Mouse (Mus musculus) G1E (cell line): ENCODE measurements at regions not wholly inside any gene's neighbourhood (a gene's known extent, or its start where the extent isn't known, plus 50 kb on each side); places are given as distances from the start of the nearest gene placed in this dataset.
"Not testable (repeated sequence)": the region's sequence is repeated elsewhere in the genome, so short reads cannot be mapped to it uniquely, and the experiment has no call there.

Experiments used
- ATAC-seq: 2 replicates; pipeline ENCODE4 v1.8.0; 2016; ENCODE audit warnings: mild to moderate bottlenecking; ENCODE audit not compliant: insufficient number of reproducible peaks, poor library complexity, low FRiP score, severe bottlenecking; ENCODE audit errors: extremely low read depth
- DNase-seq: peaks from one replicate; pipeline ENCODE4 v3.0.0; 2012; ENCODE audit warnings: low spot score
- H3K27me3 ChIP-seq: 2 replicates; pipeline ENCODE4 v1.6.1; 2012; ENCODE audit warnings: mild to moderate bottlenecking, low read length, inconsistent platforms; ENCODE audit not compliant: insufficient read depth
- H3K36me3 ChIP-seq: replicated peaks from 2 replicates; pipeline ENCODE3; 2012; ENCODE audit warnings: mild to moderate bottlenecking, inconsistent platforms
- H3K4me1 ChIP-seq: 2 replicates; pipeline ENCODE4 v1.6.1; 2012; ENCODE audit warnings: low read depth, low read length, inconsistent platforms, mixed read lengths; ENCODE audit not compliant: insufficient read depth
- H3K4me3 ChIP-seq: 2 replicates; pipeline ENCODE4 v1.5.1; 2012; ENCODE audit warnings: low read depth, mild to moderate bottlenecking, inconsistent platforms, low read length, moderate library complexity, mixed read lengths
- H3K9me3 ChIP-seq: replicated peaks from 2 replicates; pipeline ENCODE4 v1.6.1; 2012; ENCODE audit warnings: inconsistent platforms
- CTCF ChIP-seq: IDR thresholded peaks from 2 replicates; pipeline ENCODE4 v1.5.1; 2012; ENCODE audit warnings: low read depth, low read length, inconsistent platforms, mixed read lengths
- GATA1 ChIP-seq: IDR thresholded peaks from 2 replicates; pipeline ENCODE4 v1.6.1; 2012; ENCODE audit warnings: borderline replicate concordance, low read length, inconsistent platforms, mixed read lengths
- GATA2 ChIP-seq: IDR thresholded peaks from 2 replicates; pipeline ENCODE4 v1.6.1; 2012; ENCODE audit warnings: low read depth, low read length, inconsistent platforms, borderline replicate concordance
- POLR2AphosphoS5 ChIP-seq: IDR thresholded peaks from 2 replicates; pipeline ENCODE4 v1.6.1; 2012; ENCODE audit warnings: low read depth, low read length, inconsistent platforms; ENCODE audit not compliant: insufficient replicate concordance
- TAL1 ChIP-seq: conservative IDR thresholded peaks from 2 replicates; pipeline ENCODE4 v1.6.1; 2012; ENCODE audit warnings: low read depth, low read length, inconsistent platforms, mixed read lengths

GRCm38 (mm10) chr2:166290826-166291225 lies 135.4 kb upstream of the Sulf2 start:
- DNase-seq (no peak), ATAC-seq (no peak)
- Histone ChIP-seq H3K4me1 (no peaks in the 10 kb centered on the region), H3K27me3 (no peaks in the 10 kb centered on the region), H3K4me3 (0 out of 2 replicates have a peak overlapping the region, but pooled peaks have one; percentile 11), H3K9me3 (peaks cover 77% of the 10 kb centered on the region), H3K36me3 (no peaks in the 10 kb centered on the region)
- TF ChIP-seq CTCF (no peak), GATA2 (no peak)

GRCm38 (mm10) chr2:166289198-166289597 lies 133.7 kb upstream of the Sulf2 start:
- peaks cover 77% of the 10 kb centered on the region for H3K9me3 ChIP-seq
- H3K4me3 ChIP-seq: no peak overlapping the region
- TF ChIP-seq CTCF: no peak
- no peak for TF ChIP-seq GATA2
- TF ChIP-seq GATA1: no peak
- no peak for TF ChIP-seq POLR2AphosphoS5
- TF ChIP-seq TAL1: no peak
- H3K36me3 ChIP-seq: no peaks in the 10 kb centered on the region
- DNase-seq (no peak), ATAC-seq (no peak)
- H3K4me1 ChIP-seq: no peaks in the 10 kb centered on the region
- H3K27me3 ChIP-seq: no peaks in the 10 kb centered on the region

GRCm38 (mm10) chr2:166281137-166281536 lies 125.7 kb upstream of the Sulf2 start:
- not testable (repeated sequence) for H3K4me3 ChIP-seq, DNase-seq, H3K36me3 ChIP-seq, H3K27me3 ChIP-seq, H3K4me1 ChIP-seq, ATAC-seq
- H3K9me3 ChIP-seq: peaks cover 76% of the 10 kb centered on the region

- TF ChIP-seq GATA2: no peak
- no peak for TF ChIP-seq GATA1
- no peak for TF ChIP-seq TAL1
- TF ChIP-seq POLR2AphosphoS5: no peak
- TF ChIP-seq CTCF: no peak
- DNase-seq (no peak), ATAC-seq (no peak)
- peaks cover 72% of the 10 kb centered on the region for H3K9me3 ChIP-seq
- no peaks in the 10 kb centered on the region for H3K36me3 ChIP-seq
- no peaks in the 10 kb centered on the region for H3K27me3 ChIP-seq
- no peak overlapping the region for H3K4me3 ChIP-seq
- H3K4me1 ChIP-seq: no peaks in the 10 kb centered on the region
Observed at GRCm38 (mm10) chr2:166280651-166281127, 125.2 kb upstream of the Sulf2 start.

- no peak overlapping the region for H3K4me3 ChIP-seq
- H3K9me3 ChIP-seq: peaks cover 76% of the 10 kb centered on the region
- TF ChIP-seq GATA2 (no peak), CTCF (no peak), TAL1 (no peak), GATA1 (no peak), POLR2AphosphoS5 (no peak)
- no peaks in the 10 kb centered on the region for H3K27me3 ChIP-seq
- H3K4me1 ChIP-seq: no peaks in the 10 kb centered on the region
- ATAC-seq (no peak), DNase-seq (no peak)
- H3K36me3 ChIP-seq: no peaks in the 10 kb centered on the region
Observed at GRCm38 (mm10) chr2:166279676-166280075, 124.2 kb upstream of the Sulf2 start.

- TF ChIP-seq CTCF: no peak
- no peak for TF ChIP-seq GATA2
- TF ChIP-seq GATA1: no peak
- TF ChIP-seq POLR2AphosphoS5: no peak
- no peak for TF ChIP-seq TAL1
- DNase-seq (no peak), ATAC-seq (no peak)
- peaks cover 75% of the 10 kb centered on the region for H3K9me3 ChIP-seq
- no peak overlapping the region for H3K4me3 ChIP-seq
- no peaks in the 10 kb centered on the region for H3K36me3 ChIP-seq
- H3K4me1 ChIP-seq: no peaks in the 10 kb centered on the region
- no peaks in the 10 kb centered on the region for H3K27me3 ChIP-seq
Observed at GRCm38 (mm10) chr2:166275398-166275797, 119.9 kb upstream of the Sulf2 start.

- Histone ChIP-seq H3K9me3 (peaks cover 74% of the 10 kb centered on the region), H3K36me3 (no peaks in the 10 kb centered on the region), H3K27me3 (no peaks in the 10 kb centered on the region), H3K4me3 (no peak overlapping the region), H3K4me1 (no peaks in the 10 kb centered on the region)
- no peak for DNase-seq
- no peak for TF ChIP-seq TAL1
- TF ChIP-seq CTCF: no peak
- TF ChIP-seq GATA2: no peak
- no peak for TF ChIP-seq GATA1
- TF ChIP-seq POLR2AphosphoS5: no peak
- no peak for ATAC-seq
Observed at GRCm38 (mm10) chr2:166274016-166274346, 118.5 kb upstream of the Sulf2 start.
